Mouse (Mus musculus) MEL-GATA-1-ER (cell line): ENCODE data around the gene Kcnh5.

ENCODE experiments used
- DNase-seq: peaks from one replicate; pipeline ENCODE4 v3.0.0-alpha.2; 2012; ENCODE audit warnings: low read depth; ENCODE audit errors: extremely low read depth

The Kcnh5 gene

GRCm38 (mm10) chr12:74952661-74953060 is 224.5 kb downstream of the Kcnh5 start:
- no peak for DNase-seq

GRCm38 (mm10) chr12:74951124-74952115 is 225.7 kb downstream of the Kcnh5 start:
- DNase-seq: no peak

- DNase-seq: no peak
These were observed 275.8 kb downstream of the Kcnh5 start for GRCm38 (mm10) chr12:74901331-74901730.

GRCm38 (mm10) chr12:74900777-74901176 is 276.4 kb downstream of the Kcnh5 start:
- no peak for DNase-seq

DNA sequence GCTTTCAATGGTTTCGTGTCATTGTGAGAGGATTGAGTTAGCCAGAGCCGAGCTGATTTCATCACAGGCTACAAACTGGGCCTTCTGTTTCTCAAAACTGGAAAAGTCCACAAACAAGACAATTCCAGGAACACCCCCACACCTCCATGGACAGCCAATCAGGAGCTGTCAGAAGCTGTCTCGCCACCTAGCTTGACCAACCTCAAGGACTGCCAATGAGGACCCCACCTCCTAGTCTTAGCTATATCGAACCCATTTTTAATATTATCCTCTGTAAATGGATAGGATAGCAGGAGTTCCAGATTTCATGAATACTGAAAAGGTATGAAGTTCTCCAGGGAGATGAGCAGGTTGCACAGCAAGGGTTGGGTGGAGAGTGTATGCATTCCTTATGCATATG is 278.1 kb downstream of the Kcnh5 start:
- DNase-seq: no peak

DNA sequence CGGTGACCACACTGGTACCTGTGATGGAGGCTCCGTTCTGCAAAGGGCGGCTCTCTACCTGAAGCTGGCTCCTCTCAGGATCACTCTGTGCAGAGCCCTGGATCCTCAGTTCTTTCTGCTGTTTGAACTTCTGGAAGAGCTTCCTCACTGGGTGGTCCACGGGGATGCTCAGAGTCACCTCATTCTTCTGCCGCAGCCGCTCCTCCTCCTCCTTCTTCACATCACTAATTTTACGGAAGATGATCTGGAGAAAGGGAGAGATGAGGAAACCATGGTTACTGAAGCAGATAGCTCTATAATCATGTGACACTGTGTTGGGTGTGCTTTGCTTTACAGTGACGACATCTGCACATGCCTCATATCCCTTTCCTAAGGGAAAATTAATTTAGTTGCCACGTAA is 278.9 kb downstream of the Kcnh5 start:
- DNase-seq: no peak

DNA sequence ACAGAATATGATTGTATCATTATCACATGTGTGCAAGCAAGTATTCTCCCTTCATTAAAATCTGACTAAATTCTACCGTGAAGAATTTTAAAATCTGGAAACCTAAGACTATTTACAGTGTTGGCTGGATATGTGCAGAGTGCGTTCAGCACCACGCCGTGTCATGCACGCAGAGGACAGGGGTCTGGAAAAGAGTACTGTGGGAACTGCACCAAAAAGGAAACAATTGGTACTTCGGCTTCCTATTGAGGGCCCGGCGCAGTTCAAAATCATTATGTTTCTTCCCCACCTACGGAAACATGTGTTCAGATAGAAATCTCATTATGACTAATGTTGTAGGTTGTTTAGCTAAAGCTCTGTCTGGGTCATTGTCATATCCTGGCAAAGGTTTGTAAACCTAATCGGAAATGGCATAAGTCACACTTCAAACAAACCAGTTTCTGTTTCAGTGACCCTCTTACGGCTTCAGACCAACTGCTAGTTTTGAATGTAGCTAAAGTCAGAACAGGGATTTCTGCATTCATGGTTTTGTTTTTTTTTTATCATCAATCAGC is 282.2 kb downstream of the Kcnh5 start:
- DNase-seq: no peak

GRCm38 (mm10) chr12:74889419-74889818 is 287.7 kb downstream of the Kcnh5 start:
- no peak for DNase-seq

- no peak for DNase-seq
These were observed 290.1 kb downstream of the Kcnh5 start for GRCm38 (mm10) chr12:74887064-74887463.

DNA sequence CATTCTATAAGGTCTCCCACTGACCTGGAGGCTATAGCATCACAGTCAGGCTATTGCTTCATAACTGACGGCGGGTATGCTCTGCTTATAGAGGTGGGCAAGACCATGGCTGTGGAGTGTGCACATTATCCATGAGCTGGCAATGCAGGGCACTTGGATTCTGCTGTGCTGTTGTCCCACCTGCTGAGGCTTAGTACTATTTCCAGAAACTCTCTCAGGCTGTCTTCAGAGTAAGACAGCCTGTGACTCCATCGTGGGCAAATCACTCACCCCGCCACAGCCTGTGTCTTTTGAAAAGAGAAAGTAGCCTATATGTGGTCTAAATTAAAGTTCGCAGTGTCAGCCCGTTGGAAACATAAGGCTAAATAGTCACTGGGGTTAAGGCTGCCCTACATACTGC is 295.8 kb downstream of the Kcnh5 start:
- DNase-seq: no peak

GRCm38 (mm10) chr12:74855666-74856065 is 321.5 kb downstream of the Kcnh5 start:
- no peak for DNase-seq

GRCm38 (mm10) chr12:74854263-74854662 is 322.9 kb downstream of the Kcnh5 start:
- no peak for DNase-seq

DNA sequence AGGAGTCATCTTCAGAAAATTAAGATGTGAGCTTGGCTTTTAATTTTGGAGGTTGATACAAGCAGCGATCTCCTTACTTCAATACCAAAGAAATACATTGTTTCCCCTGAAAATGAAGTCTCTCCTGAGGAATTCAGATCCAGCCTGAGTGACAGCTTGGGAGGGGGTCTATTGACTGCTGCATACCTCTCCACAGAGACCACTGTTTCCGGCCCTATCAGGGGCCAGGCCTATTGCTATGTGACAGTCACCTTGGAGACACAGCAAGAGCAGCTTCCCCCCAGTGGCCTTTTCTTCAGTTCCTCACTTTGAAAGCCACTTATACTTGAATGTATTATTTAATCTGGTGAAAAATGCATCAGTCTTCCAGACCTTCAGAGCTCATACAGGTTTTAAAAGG is 326.8 kb downstream of the Kcnh5 start:
- DNase-seq: no peak

- DNase-seq: no peak
These were observed 327.2 kb downstream of the Kcnh5 start for GRCm38 (mm10) chr12:74849912-74850311.

- DNase-seq: no peak
These were observed 328.4 kb downstream of the Kcnh5 start for GRCm38 (mm10) chr12:74848611-74849347.
